Mouse (Mus musculus): ENCODE results near the gene Pla2g15. TPM values are rescaled to one million over a fixed set of nuclear protein-coding genes. Genes with fewer than 3 reads are reported as not detected.
A peak's percentile ranks its signal among the peaks of the same experiment; 100 is the strongest.

Pla2g15 gene
- polyA plus RNA-seq, 1 experiment from 2014 or later, result 7.8 TPM

DNA sequence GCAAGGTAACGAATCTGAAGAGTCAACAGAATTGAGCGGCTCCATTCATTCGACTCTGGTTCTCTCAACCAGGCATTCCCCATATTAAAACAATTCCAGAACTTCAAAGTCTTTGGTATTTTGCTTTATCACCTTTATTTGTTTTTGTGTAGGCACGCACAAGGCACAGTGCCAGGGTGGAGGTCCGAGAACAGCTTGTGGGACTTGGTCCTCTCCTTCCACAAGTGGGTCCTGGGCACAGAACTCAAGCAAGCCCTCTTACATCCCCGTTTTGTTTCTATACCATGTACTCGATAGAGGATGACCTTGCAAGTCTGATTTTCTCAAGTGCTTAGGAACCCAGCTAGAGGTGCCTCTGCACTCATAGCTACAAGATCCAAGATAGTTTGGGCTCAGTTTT, 11.6 kb upstream of the Pla2g15 start:
- Histone ChIP-seq H3K27me3 (ENCODE audit: control insufficient read depth, insufficient read depth, low read length) (peaks cover 21% of the 10 kb centered on the region), H3K4me2 (ENCODE audit: low read depth, low read length) (peak overlapping the region; percentile 81), H3K27ac (ENCODE audit: low read length) (peak overlapping the region; percentile 57; the same call in 1 of the 2 replicates), H3K4me1 (ENCODE audit: control insufficient read depth, insufficient read depth, low read length) (peaks cover 21% of the 10 kb centered on the region), H3K36me3 (ENCODE audit: control insufficient read depth, insufficient read depth) (no peaks in the 10 kb centered on the region), H3K9ac (ENCODE audit: low read length) (peak overlapping the region; percentile 74), H3K4me3 (ENCODE audit: low read length) (peak overlapping the region; percentile 71), H3K9me3 (replicated peaks; ENCODE audit: control insufficient read depth, low read length) (no peaks in the 10 kb centered on the region)
- no peak for ATAC-seq (replicated peaks; ENCODE audit: extremely low read depth, insufficient read depth, low FRiP score)
- 12% methylated on average over 7 of the region's 7 CpGs for WGBS

DNA sequence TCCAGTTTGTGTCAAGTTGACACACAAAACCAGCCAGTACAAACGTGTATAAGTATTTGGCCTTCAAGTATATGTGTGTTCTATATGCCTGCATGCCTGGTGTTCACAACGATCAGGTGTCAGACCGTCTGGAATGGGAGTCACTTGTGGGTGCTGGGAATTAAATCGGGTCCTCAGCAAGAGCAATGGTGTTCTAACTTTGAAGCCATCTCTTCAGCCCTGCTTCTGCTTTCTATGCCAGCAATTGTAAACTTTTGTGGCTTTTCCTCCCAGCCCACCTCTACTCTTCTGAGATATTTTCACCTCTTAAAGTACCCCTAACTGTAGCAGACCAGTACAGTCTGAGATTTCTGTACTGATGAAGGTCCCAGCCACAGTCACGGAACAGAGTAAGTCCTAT, 10.0 kb upstream of the Pla2g15 start:
- Histone ChIP-seq H3K27me3 (ENCODE audit: control insufficient read depth, insufficient read depth, low read length) (peaks cover 11% of the 10 kb centered on the region), H3K9me3 (replicated peaks; ENCODE audit: control insufficient read depth, low read length) (no peaks in the 10 kb centered on the region), H3K9ac (ENCODE audit: low read length) (no peak overlapping the region), H3K4me2 (ENCODE audit: low read depth, low read length) (no peak overlapping the region), H3K36me3 (ENCODE audit: control insufficient read depth, insufficient read depth) (no peaks in the 10 kb centered on the region), H3K4me1 (ENCODE audit: control insufficient read depth, insufficient read depth, low read length) (peaks cover 21% of the 10 kb centered on the region), H3K27ac (ENCODE audit: low read length) (no peak overlapping the region), H3K4me3 (ENCODE audit: low read length) (no peak overlapping the region)
- 56% methylated on average over 5 of the region's 5 CpGs for WGBS
- no peak for ATAC-seq (replicated peaks; ENCODE audit: extremely low read depth, insufficient read depth, low FRiP score)

GRCm38 (mm10) chr8:106140769-106141168, 9.4 kb upstream of the Pla2g15 start:
- Histone ChIP-seq H3K27me3 (ENCODE audit: control insufficient read depth, insufficient read depth, low read length) (peaks cover 5% of the 10 kb centered on the region), H3K36me3 (ENCODE audit: control insufficient read depth, insufficient read depth) (no peaks in the 10 kb centered on the region), H3K4me2 (ENCODE audit: low read depth, low read length) (no peak overlapping the region), H3K27ac (ENCODE audit: low read length) (no peak overlapping the region), H3K4me1 (ENCODE audit: control insufficient read depth, insufficient read depth, low read length) (peaks cover 19% of the 10 kb centered on the region), H3K4me3 (ENCODE audit: low read length) (no peak overlapping the region), H3K9ac (ENCODE audit: low read length) (no peak overlapping the region), H3K9me3 (replicated peaks; ENCODE audit: control insufficient read depth, low read length) (no peaks in the 10 kb centered on the region)
- 18% methylated on average over 13 of the region's 13 CpGs for WGBS
- peak; percentile 38; the same call in 1 of the 2 replicates for ATAC-seq (replicated peaks; ENCODE audit: extremely low read depth, insufficient read depth, low FRiP score)

DNA sequence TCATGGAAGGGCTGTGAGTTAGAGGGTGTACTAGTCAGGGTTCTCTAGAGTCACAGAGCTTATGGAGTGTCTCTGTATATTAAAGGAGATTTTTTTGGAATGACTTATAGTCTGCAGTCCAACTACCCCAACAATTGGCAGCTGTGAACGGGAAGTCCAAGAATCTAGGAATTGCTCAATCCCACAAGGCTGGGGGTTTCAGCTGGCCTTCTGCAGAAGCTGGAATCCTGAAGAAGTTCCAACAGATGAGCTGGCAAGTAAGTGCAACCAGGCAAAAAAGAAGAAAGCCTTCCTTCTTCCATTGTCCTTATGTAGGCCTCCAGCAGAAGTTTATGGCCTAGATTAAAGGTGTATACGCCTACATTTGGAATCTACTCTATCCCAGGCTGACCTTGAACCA, 4.9 kb upstream of the Pla2g15 start:
- no peak for ATAC-seq (replicated peaks; ENCODE audit: extremely low read depth, insufficient read depth, low FRiP score)
- Histone ChIP-seq H3K9me3 (replicated peaks; ENCODE audit: control insufficient read depth, low read length) (no peaks in the 10 kb centered on the region), H3K4me3 (ENCODE audit: low read length) (no peak overlapping the region), H3K27ac (ENCODE audit: low read length) (no peak overlapping the region), H3K9ac (ENCODE audit: low read length) (no peak overlapping the region), H3K4me2 (ENCODE audit: low read depth, low read length) (no peak overlapping the region), H3K36me3 (ENCODE audit: control insufficient read depth, insufficient read depth) (no peaks in the 10 kb centered on the region), H3K27me3 (ENCODE audit: control insufficient read depth, insufficient read depth, low read length) (no peaks in the 10 kb centered on the region), H3K4me1 (ENCODE audit: control insufficient read depth, insufficient read depth, low read length) (no peaks in the 10 kb centered on the region)
- 87% methylated on average over 2 of the region's 2 CpGs for WGBS

DNA sequence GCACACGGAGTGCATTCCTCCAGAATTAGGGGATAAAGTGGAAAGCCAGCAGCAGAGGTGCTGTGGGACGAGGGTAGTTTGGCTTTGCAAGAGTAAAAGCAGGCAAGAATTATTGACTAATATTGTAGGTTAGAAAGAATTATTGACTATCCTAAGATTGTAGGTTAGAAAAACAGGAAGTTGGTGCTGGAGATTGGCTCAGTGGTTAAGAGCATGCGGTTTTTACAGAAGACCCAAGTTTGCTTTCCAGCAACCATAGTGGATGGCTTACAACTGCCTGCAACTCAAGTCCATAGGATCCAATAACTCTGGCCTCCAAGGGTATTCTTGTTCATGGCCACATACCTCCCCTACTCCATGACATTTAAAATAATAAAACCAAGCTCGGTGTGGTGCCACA, 4.2 kb upstream of the Pla2g15 start:
- H3K27me3 ChIP-seq (ENCODE audit: control insufficient read depth, insufficient read depth, low read length), result no peaks in the 10 kb centered on the region
- no peak overlapping the region for H3K9ac ChIP-seq (ENCODE audit: low read length)
- ATAC-seq (replicated peaks; ENCODE audit: extremely low read depth, insufficient read depth, low FRiP score), result no peak
- no peak overlapping the region for H3K4me2 ChIP-seq (ENCODE audit: low read depth, low read length)
- H3K4me1 ChIP-seq (ENCODE audit: control insufficient read depth, insufficient read depth, low read length), result peaks cover 4% of the 10 kb centered on the region
- 80% methylated on average over 4 of the region's 4 CpGs for WGBS
- no peaks in the 10 kb centered on the region for H3K36me3 ChIP-seq (ENCODE audit: control insufficient read depth, insufficient read depth)
- no peaks in the 10 kb centered on the region for H3K9me3 ChIP-seq (replicated peaks; ENCODE audit: control insufficient read depth, low read length)
- no peak overlapping the region for H3K27ac ChIP-seq (ENCODE audit: low read length)
- H3K4me3 ChIP-seq (ENCODE audit: low read length), result no peak overlapping the region

GRCm38 (mm10) chr8:106147868-106148565, 2.2 kb upstream of the Pla2g15 start:
- H3K9me3 ChIP-seq (replicated peaks; ENCODE audit: control insufficient read depth, low read length), result no peaks in the 10 kb centered on the region
- H3K27ac ChIP-seq (ENCODE audit: low read length), result no peak overlapping the region
- H3K27me3 ChIP-seq (ENCODE audit: control insufficient read depth, insufficient read depth, low read length), result no peaks in the 10 kb centered on the region
- H3K4me1 ChIP-seq (ENCODE audit: control insufficient read depth, insufficient read depth, low read length), result peaks cover 10% of the 10 kb centered on the region
- no peak overlapping the region for H3K4me3 ChIP-seq (ENCODE audit: low read length)
- no peak for ATAC-seq (replicated peaks; ENCODE audit: extremely low read depth, insufficient read depth, low FRiP score)
- H3K4me2 ChIP-seq (ENCODE audit: low read depth, low read length), result no peak overlapping the region
- no peak overlapping the region for H3K9ac ChIP-seq (ENCODE audit: low read length)
- 80% methylated on average over 6 of the region's 6 CpGs for WGBS
- H3K36me3 ChIP-seq (ENCODE audit: control insufficient read depth, insufficient read depth), result no peaks in the 10 kb centered on the region

DNA sequence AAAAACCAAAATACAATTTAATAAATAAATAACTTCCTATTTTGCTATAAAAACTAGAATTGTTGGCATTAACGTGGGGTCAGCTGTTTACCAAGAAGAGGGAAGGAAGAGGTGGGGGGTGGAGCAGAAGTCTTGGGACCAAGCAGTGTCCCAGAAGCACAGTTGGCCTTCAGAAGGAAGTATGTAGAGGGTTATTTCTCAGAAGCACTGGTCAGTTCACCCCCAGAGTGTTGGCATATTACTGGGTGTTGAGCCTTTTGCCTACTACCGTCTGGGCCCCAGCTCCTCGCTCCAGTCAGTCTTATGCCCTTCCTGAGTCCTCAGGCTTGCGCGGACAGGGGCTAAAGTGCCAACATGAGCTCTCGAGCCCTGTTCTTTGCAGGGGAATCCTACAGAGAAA, 1.2 kb upstream of the Pla2g15 start:
- no peak overlapping the region for H3K27ac ChIP-seq (ENCODE audit: low read length)
- no peak overlapping the region for H3K9ac ChIP-seq (ENCODE audit: low read length)
- no peaks in the 10 kb centered on the region for H3K36me3 ChIP-seq (ENCODE audit: control insufficient read depth, insufficient read depth)
- no peaks in the 10 kb centered on the region for H3K9me3 ChIP-seq (replicated peaks; ENCODE audit: control insufficient read depth, low read length)
- no peak for ATAC-seq (replicated peaks; ENCODE audit: extremely low read depth, insufficient read depth, low FRiP score)
- H3K4me1 ChIP-seq (ENCODE audit: control insufficient read depth, insufficient read depth, low read length), result peaks cover 11% of the 10 kb centered on the region
- WGBS, result 88% methylated on average over 6 of the region's 6 CpGs
- H3K27me3 ChIP-seq (ENCODE audit: control insufficient read depth, insufficient read depth, low read length), result no peaks in the 10 kb centered on the region
- no peak overlapping the region for H3K4me3 ChIP-seq (ENCODE audit: low read length)
- H3K4me2 ChIP-seq (ENCODE audit: low read depth, low read length), result no peak overlapping the region

DNA sequence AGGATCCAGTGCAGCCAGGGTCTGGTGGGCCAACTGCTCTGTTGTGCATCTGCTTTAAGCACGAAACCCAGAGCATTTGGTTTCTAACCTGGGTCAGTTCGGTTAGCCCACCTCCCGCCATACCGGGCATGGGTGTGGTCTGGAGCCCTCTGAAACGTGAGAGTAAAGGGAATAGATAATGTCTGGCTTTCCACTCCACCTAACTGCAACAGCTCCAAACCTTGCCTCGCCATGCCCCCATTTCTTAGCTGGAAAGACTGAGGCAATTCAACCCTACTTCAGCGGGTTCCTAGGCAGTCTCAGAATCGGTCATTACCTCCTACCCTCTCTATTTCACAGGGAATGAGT, 428 bp downstream of the Pla2g15 start:
- Histone ChIP-seq H3K9ac (ENCODE audit: low read length) (peak overlapping the region; percentile 78), H3K27me3 (ENCODE audit: control insufficient read depth, insufficient read depth, low read length) (no peaks in the 10 kb centered on the region), H3K4me3 (ENCODE audit: low read length) (peak overlapping the region; percentile 71), H3K9me3 (replicated peaks; ENCODE audit: control insufficient read depth, low read length) (no peaks in the 10 kb centered on the region), H3K4me1 (ENCODE audit: control insufficient read depth, insufficient read depth, low read length) (peaks cover 11% of the 10 kb centered on the region), H3K27ac (ENCODE audit: low read length) (no peak overlapping the region), H3K36me3 (ENCODE audit: control insufficient read depth, insufficient read depth) (peaks cover 3% of the 10 kb centered on the region; the same call in 1 of the 2 replicates), H3K4me2 (ENCODE audit: low read depth, low read length) (peak overlapping the region; percentile 73)
- ATAC-seq (replicated peaks; ENCODE audit: extremely low read depth, insufficient read depth, low FRiP score), result no peak; the same call in 1 of the 2 replicates
- 20% methylated on average over 8 of the region's 8 CpGs for WGBS

DNA sequence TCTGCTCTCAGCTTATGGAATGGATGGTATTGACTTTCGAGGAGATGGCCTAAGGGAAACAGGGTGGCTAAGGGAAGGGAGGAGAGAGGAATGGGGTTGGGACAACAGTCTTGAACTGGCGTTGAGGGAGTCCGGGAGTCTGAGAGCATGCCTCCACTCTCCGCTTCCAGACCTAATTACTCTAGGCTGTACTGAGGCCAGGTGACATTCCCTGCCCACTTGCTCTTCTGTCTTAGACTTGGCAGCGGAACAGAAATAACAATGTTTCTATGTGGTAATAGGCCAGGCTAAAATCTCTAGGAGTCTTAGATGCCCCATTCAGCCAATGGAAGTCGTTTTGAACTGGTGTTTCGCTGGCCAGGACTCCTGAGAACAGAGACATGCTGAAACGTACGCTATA, 842 bp downstream of the Pla2g15 start:
- Histone ChIP-seq H3K27ac (ENCODE audit: low read length) (no peak overlapping the region), H3K9ac (ENCODE audit: low read length) (peak overlapping the region; percentile 78), H3K4me2 (ENCODE audit: low read depth, low read length) (peak overlapping the region; percentile 73), H3K36me3 (ENCODE audit: control insufficient read depth, insufficient read depth) (peaks cover 3% of the 10 kb centered on the region; the same call in 1 of the 2 replicates), H3K4me1 (ENCODE audit: control insufficient read depth, insufficient read depth, low read length) (peaks cover 11% of the 10 kb centered on the region), H3K27me3 (ENCODE audit: control insufficient read depth, insufficient read depth, low read length) (no peaks in the 10 kb centered on the region), H3K4me3 (ENCODE audit: low read length) (peak overlapping the region; percentile 71), H3K9me3 (replicated peaks; ENCODE audit: control insufficient read depth, low read length) (no peaks in the 10 kb centered on the region)
- no peak for ATAC-seq (replicated peaks; ENCODE audit: extremely low read depth, insufficient read depth, low FRiP score)
- WGBS, result 78% methylated on average over 9 of the region's 9 CpGs
